Mouse (Mus musculus) intestine, postnatal 0 days (tissue): ENCODE data around the gene Cx3cr1. TPM values are rescaled to one million over a fixed set of nuclear protein-coding genes. Genes with fewer than 3 reads are reported as not detected.

ENCODE experiments used
- ATAC-seq: fragments of 200-750 bp; cut with Nextera tagmentation; 2 replicates; pipeline ENCODE4 v1.8.0; 2017; ENCODE audit warnings: mild to moderate bottlenecking, moderate TSS enrichment, moderate library complexity
- H3K27ac ChIP-seq: fragments of 300-500 bp; sonication (generic); 2 replicates; pipeline ENCODE4 v1.5.1; 2014; ENCODE audit warnings: mild to moderate bottlenecking, low read depth, low read length, moderate library complexity
- H3K27me3 ChIP-seq: fragments of 300-500 bp; sonication (generic); replicated peaks from 2 replicates; pipeline ENCODE4 v1.6.1; 2014; ENCODE audit warnings: low read length, mixed read lengths; ENCODE audit not compliant: control insufficient read depth, insufficient read depth
- H3K36me3 ChIP-seq: fragments of 300-500 bp; sonication (generic); 2 replicates; pipeline ENCODE4 v1.6.1; 2014; ENCODE audit warnings: mild to moderate bottlenecking, moderate library complexity; ENCODE audit not compliant: control insufficient read depth, insufficient read depth
- H3K4me1 ChIP-seq: fragments of 300-500 bp; sonication (generic); replicated peaks from 2 replicates; pipeline ENCODE4 v1.6.1; 2014; ENCODE audit warnings: antibody characterized with exemption, low read length, mixed read lengths; ENCODE audit not compliant: control insufficient read depth, insufficient read depth
- H3K4me2 ChIP-seq: fragments of 300-500 bp; sonication (generic); replicated peaks from 2 replicates; pipeline ENCODE4 v1.6.1; 2014; ENCODE audit warnings: low read depth, mild to moderate bottlenecking, moderate library complexity
- H3K4me3 ChIP-seq: fragments of 300-500 bp; sonication (generic); 2 replicates; pipeline ENCODE4 v1.5.1; 2014; ENCODE audit warnings: low read depth, low read length
- H3K9ac ChIP-seq: fragments of 300-500 bp; sonication (generic); 2 replicates; pipeline ENCODE4 v1.6.1; 2014; ENCODE audit warnings: mild to moderate bottlenecking, low read depth, low read length
- H3K9me3 ChIP-seq: fragments of 300-500 bp; sonication (generic); 2 replicates; pipeline ENCODE4 v1.6.1; 2016; ENCODE audit warnings: mixed run types; ENCODE audit not compliant: control insufficient read depth
- CTCF ChIP-seq: sonication (generic); IDR thresholded peaks from 2 replicates; pipeline ENCODE4 v1.5.1; 2016; ENCODE audit warnings: low read depth, mild to moderate bottlenecking, control low read depth, antibody characterized with exemption, moderate library complexity
- WGBS: fragments of 180-500 bp; shearing (Covaris S2); extraction: QIAGEN DNeasy Blood & Tissue Kit; methylation state at CpG from one replicate; pipeline ENCODE4 v1.1.7; 2014; 5-methylcytosine and 5-hydroxymethylcytosine counted together
- polyA plus RNA-seq: library from polyadenylated mRNA; unstranded; fragments of >200 nt; fragmentation: Nextera tagmentation; extraction: Ambion mirVana; gene quantifications from 2 replicates; pipeline ENCODE4 v1.2.1, GENCODE M21; 2015

Cx3cr1 gene
- polyA plus RNA-seq, 1 experiment from 2014 or later, result 5.4 TPM

GRCm38 (mm10) chr9:119974609-119975008 lies 95.1 kb downstream of the Cx3cr1 start:
- Histone ChIP-seq H3K9ac (no peak overlapping the region), H3K27me3 (no peaks in the 10 kb centered on the region)
- ATAC-seq, result no peak

GRCm38 (mm10) chr9:119973869-119974520 lies 95.7 kb downstream of the Cx3cr1 start:
- WGBS, result 93% methylated on average over 27 of the region's 27 CpGs
- H3K9ac ChIP-seq, result no peak overlapping the region
- no peak for ATAC-seq
- no peak overlapping the region for H3K27ac ChIP-seq
- no peak overlapping the region for H3K4me3 ChIP-seq
- H3K4me2 ChIP-seq, result no peak overlapping the region
- no peaks in the 10 kb centered on the region for H3K4me1 ChIP-seq
- H3K36me3 ChIP-seq, result peaks cover 35% of the 10 kb centered on the region
- H3K9me3 ChIP-seq, result no peaks in the 10 kb centered on the region
- no peaks in the 10 kb centered on the region for H3K27me3 ChIP-seq
- peak; percentile 68 for TF ChIP-seq CTCF

More at GRCm38 (mm10) chr9:119974609-119975008, 95.1 kb downstream of the Cx3cr1 start:
- Histone ChIP-seq H3K4me1 (no peaks in the 10 kb centered on the region), H3K36me3 (peaks cover 35% of the 10 kb centered on the region), H3K4me3 (no peak overlapping the region), H3K27ac (no peak overlapping the region), H3K4me2 (no peak overlapping the region), H3K9me3 (no peaks in the 10 kb centered on the region)
- peak; percentile 22; the same call in 1 of the 2 replicates for TF ChIP-seq CTCF
- 83% methylated on average over 5 of the region's 5 CpGs for WGBS

- Histone ChIP-seq H3K9me3 (no peaks in the 10 kb centered on the region), H3K4me3 (no peak overlapping the region), H3K4me2 (no peak overlapping the region), H3K9ac (no peak overlapping the region), H3K27ac (no peak overlapping the region), H3K27me3 (no peaks in the 10 kb centered on the region), H3K36me3 (peaks cover 35% of the 10 kb centered on the region), H3K4me1 (no peaks in the 10 kb centered on the region)
- ATAC-seq, result no peak
- 93% methylated on average over 23 of the region's 23 CpGs for WGBS
- TF ChIP-seq CTCF, result no peak
These were observed 96.4 kb downstream of the Cx3cr1 start for GRCm38 (mm10) chr9:119973281-119973680.

- Histone ChIP-seq H3K4me3 (no peak overlapping the region), H3K4me1 (no peaks in the 10 kb centered on the region), H3K27me3 (no peaks in the 10 kb centered on the region), H3K36me3 (peaks cover 35% of the 10 kb centered on the region), H3K4me2 (no peak overlapping the region), H3K9me3 (no peaks in the 10 kb centered on the region), H3K9ac (no peak overlapping the region), H3K27ac (no peak overlapping the region)
- no peak for ATAC-seq
- TF ChIP-seq CTCF, result no peak
- 87% methylated on average over 12 of the region's 12 CpGs for WGBS
These were observed 97.1 kb downstream of the Cx3cr1 start for GRCm38 (mm10) chr9:119972582-119972981.

- no peak for ATAC-seq
- no peak overlapping the region for H3K27ac ChIP-seq
- no peak overlapping the region for H3K9ac ChIP-seq
- no peak overlapping the region for H3K4me2 ChIP-seq
- H3K4me1 ChIP-seq, result no peaks in the 10 kb centered on the region
- no peak for TF ChIP-seq CTCF
- no peaks in the 10 kb centered on the region for H3K27me3 ChIP-seq
- WGBS, result 94% methylated on average over 10 of the region's 10 CpGs
- peaks cover 35% of the 10 kb centered on the region for H3K36me3 ChIP-seq
- H3K4me3 ChIP-seq, result no peak overlapping the region
- no peaks in the 10 kb centered on the region for H3K9me3 ChIP-seq
These were observed 97.5 kb downstream of the Cx3cr1 start for GRCm38 (mm10) chr9:119972166-119972565.

- no peaks in the 10 kb centered on the region for H3K4me1 ChIP-seq
- ATAC-seq, result no peak
- H3K4me3 ChIP-seq, result no peak overlapping the region
- no peaks in the 10 kb centered on the region for H3K9me3 ChIP-seq
- H3K4me2 ChIP-seq, result no peak overlapping the region
- no peak overlapping the region for H3K9ac ChIP-seq
- H3K27me3 ChIP-seq, result no peaks in the 10 kb centered on the region
- TF ChIP-seq CTCF, result no peak
- no peak overlapping the region for H3K27ac ChIP-seq
- H3K36me3 ChIP-seq, result peaks cover 35% of the 10 kb centered on the region
- WGBS, result 82% methylated on average over 7 of the region's 7 CpGs
These were observed 98.7 kb downstream of the Cx3cr1 start for GRCm38 (mm10) chr9:119970763-119971656.
